In the genomic region with DNA sequence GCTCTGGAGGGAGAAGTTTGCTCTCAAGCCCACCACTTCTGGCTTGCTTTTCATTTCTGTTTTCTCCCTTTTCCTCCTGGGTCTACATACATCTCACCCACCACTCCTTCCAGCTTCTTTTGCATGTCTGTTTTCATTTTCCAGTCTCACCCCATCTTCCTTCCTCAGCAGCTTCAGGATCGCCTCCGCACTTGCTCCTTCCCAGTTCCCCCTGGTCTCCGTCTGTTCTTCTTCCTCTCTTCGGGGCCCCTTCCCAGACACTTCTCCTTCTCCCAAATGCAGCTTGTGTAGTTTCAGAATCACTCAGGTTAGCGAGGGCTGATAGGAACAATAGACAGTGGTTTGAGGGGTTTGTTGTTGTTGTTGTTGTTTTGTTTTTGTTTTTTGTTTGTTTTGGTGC, we compare ENCODE assay signal across 18 mouse cellular contexts.
DNase-seq lines count a peak whose midpoint lies in the region; ATAC-seq and TF ChIP-seq lines count a peak whose summit lies in the region.
"Had no signal": no experiment of that assay in that cellular context is flagged by ENCODE, and none has a peak within 500 bp of the region (broad histone marks: within the 10 kb centered on the region; RNA-seq: fewer than 3 reads in every experiment).

No protein-coding gene starts in this region.

- no peak for ATAC-seq in liver, embryonic 13.5 days (ENCODE audit: low read depth)
- ATAC-seq in erythroid progenitor cell, adult 5-6 weeks (replicated peaks; ENCODE audit: low FRiP score, poor library complexity, severe bottlenecking), result no peak

- peaks cover 0 to 27% of the 10 kb centered on the region in 2 experiments; a peak in 2 of 4 replicates for H3K36me3 ChIP-seq in MEL (ENCODE audit: control insufficient read depth in 1 of 2, insufficient read depth in 2 of 2, low read length in 2 of 2)
- no peaks in the 10 kb centered on the region for H3K36me3 ChIP-seq in liver, embryonic 13.5 days
- H3K36me3 ChIP-seq: heart, embryonic 15.5 days; hindbrain, embryonic 13.5 days; kidney, embryonic 15.5 days had no signal

- no peaks in the 10 kb centered on the region for H3K27me3 ChIP-seq in MEL (ENCODE audit: control insufficient read depth in 1 of 2, insufficient read depth in 2 of 2, low read length in 2 of 2)
- no peaks in the 10 kb centered on the region for H3K27me3 ChIP-seq in liver, embryonic 13.5 days
- H3K27me3 ChIP-seq: heart, embryonic 15.5 days; hindbrain, embryonic 13.5 days; kidney, embryonic 15.5 days had no signal

- H3K9ac ChIP-seq in MEL (ENCODE audit: control insufficient read depth, low read depth, low read length, poor library complexity, severe bottlenecking), result peak overlapping the region; percentile 47
- H3K9ac ChIP-seq in liver, embryonic 13.5 days, result peak overlapping the region; percentile 44
- H3K9ac ChIP-seq: heart, embryonic 15.5 days; hindbrain, embryonic 13.5 days; kidney, embryonic 15.5 days had no signal

- H3K9me3 ChIP-seq in MEL (replicated peaks; ENCODE audit: insufficient read depth, low read length), result no peaks in the 10 kb centered on the region
- H3K9me3 ChIP-seq in liver, embryonic 13.5 days (replicated peaks), result no peaks in the 10 kb centered on the region
- H3K9me3 ChIP-seq: heart, embryonic 15.5 days; hindbrain, embryonic 13.5 days; kidney, embryonic 15.5 days had no signal

- peaks cover 12 to 20% of the 10 kb centered on the region in 2 experiments for H3K4me1 ChIP-seq in MEL (ENCODE audit: control insufficient read depth in 1 of 2, insufficient read depth in 2 of 2, low read length in 2 of 2)
- H3K4me1 ChIP-seq in liver, embryonic 13.5 days (replicated peaks), result peaks cover 45% of the 10 kb centered on the region

- DNase-seq in frontal cortex, adult 2 months (ENCODE audit: extremely low spot score in 1 of 2, low spot score in 1 of 2), result peak; percentile 14 to 34
- DNase-seq in frontal cortex, postnatal 14 days (ENCODE audit: low spot score in 2 of 2), result no peak
- DNase-seq in layer of hippocampus, adult 11-12 months (ENCODE audit: low spot score), result peak; percentile 25
- no peak for DNase-seq in layer of hippocampus, adult 9-10 months (ENCODE audit: low spot score)
- DNase-seq in MEL (ENCODE audit: low read depth, low spot score), result peak; percentile 32
- no peak for DNase-seq in liver, embryonic 13.5 days
- no peak for DNase-seq in cerebellum, postnatal 25 days
- DNase-seq: adrenal gland, adult 2 months; cerebellum, adult 11 months; cerebellum, postnatal 14 days; gastrocnemius, postnatal 25 days; lung, adult 2 months; lung, postnatal 36 days; right cerebral cortex, postnatal 25 days had no signal

- H3K79me2 ChIP-seq in MEL (ENCODE audit: control insufficient read depth, insufficient read depth, low read length, poor library complexity), result no peaks in the 10 kb centered on the region; the same call in 1 of the 2 replicates

- TF ChIP-seq CTCF in MEL (IDR thresholded peaks at IDR 0.05 in 2 of 3, conservative IDR thresholded peaks at IDR 0.05 in 1 of 3; ENCODE audit: control insufficient read depth in 1 of 3, insufficient read depth in 1 of 3, low read depth in 2 of 3, low read length in 3 of 3, poor library complexity in 1 of 3, severe bottlenecking in 1 of 3), result no peak

- H3K4me3 ChIP-seq in MEL (ENCODE audit: control insufficient read depth in 1 of 2, insufficient read depth in 1 of 2, low read depth in 2 of 2, low read length in 2 of 2), result peak overlapping the region; percentile 20 to 34; a peak in 3 of 4 replicates
- no peak overlapping the region for H3K4me3 ChIP-seq in liver, embryonic 13.5 days (replicated peaks)
- H3K4me3 ChIP-seq: heart, embryonic 15.5 days; hindbrain, embryonic 13.5 days; kidney, embryonic 15.5 days had no signal

- TF ChIP-seq RAD21 in MEL (IDR thresholded peaks at IDR 0.05; ENCODE audit: low read depth, low read length), result no peak

- H3K27ac ChIP-seq in MEL (ENCODE audit: control insufficient read depth, low read depth, low read length), result peak overlapping the region; percentile 84
- H3K27ac ChIP-seq in liver, embryonic 13.5 days, result peak overlapping the region; percentile 80
- H3K27ac ChIP-seq: heart, embryonic 15.5 days; hindbrain, embryonic 13.5 days; kidney, embryonic 15.5 days had no signal

- no peak for TF ChIP-seq EP300 in MEL (IDR thresholded peaks at IDR 0.05; ENCODE audit: low read depth in 1 of 2, low read length in 2 of 2)

- WGBS in liver, embryonic 13.5 days (ENCODE audit: insufficient replicate concordance), result 44% methylated on average over 5 of the region's 5 CpGs

- peak overlapping the region; percentile 42 for H3K4me2 ChIP-seq in liver, embryonic 13.5 days
- H3K4me2 ChIP-seq: heart, embryonic 15.5 days; hindbrain, embryonic 13.5 days; kidney, embryonic 15.5 days had no signal

- no peak for TF ChIP-seq POLR2A in MEL (IDR thresholded peaks at IDR 0.05; ENCODE audit: control insufficient read depth in 1 of 2, insufficient read depth in 1 of 2, low read depth in 1 of 2, low read length in 2 of 2, poor library complexity in 1 of 2)

TF ChIP-seq in MEL, 35 proteins besides CTCF, POLR2A, EP300 and RAD21:
- TF ChIP-seq USF1 (IDR thresholded peaks at IDR 0.05; ENCODE audit: low read depth, low read length) (no peak), CHD1 (IDR thresholded peaks at IDR 0.05; ENCODE audit: low read depth, low read length) (no peak), GABPA (IDR thresholded peaks at IDR 0.05; ENCODE audit: low read depth, low read length) (no peak), ELF1 (IDR thresholded peaks at IDR 0.05; ENCODE audit: low read depth, low read length) (no peak), MEF2A (IDR thresholded peaks at IDR 0.05; ENCODE audit: extremely low read depth, insufficient replicate concordance, low read depth, low read length, poor library complexity, severe bottlenecking) (no peak), MXI1 (IDR thresholded peaks at IDR 0.05; ENCODE audit: low read depth, low read length) (no peak), CHD2 (IDR thresholded peaks at IDR 0.05; ENCODE audit: low read length) (no peak), BHLHE40 (IDR thresholded peaks at IDR 0.05; ENCODE audit: borderline replicate concordance, low read depth, low read length) (no peak), POLR2AphosphoS2 (IDR thresholded peaks at IDR 0.05; ENCODE audit: low read length) (no peak), SMC3 (IDR thresholded peaks at IDR 0.05; ENCODE audit: low read depth, low read length) (no peak), MYC (IDR thresholded peaks at IDR 0.05; ENCODE audit: low read depth, low read length) (no peak), TCF12 (IDR thresholded peaks at IDR 0.05; ENCODE audit: low read depth, low read length) (no peak), NELFE (IDR thresholded peaks at IDR 0.05; ENCODE audit: low read depth, low read length) (no peak), POLR2AphosphoS5 (IDR thresholded peaks at IDR 0.05; ENCODE audit: borderline replicate concordance, low read depth, low read length) (no peak), SIN3A (IDR thresholded peaks at IDR 0.05; ENCODE audit: low read length) (no peak), JUND (IDR thresholded peaks at IDR 0.05; ENCODE audit: low read depth, low read length) (no peak)
TF ChIP-seq in MEL: peak in this region for 0.

Comparison
In these comparisons a context has a peak if more than half of its experiments do, and no peak if none do; other contexts are left out.
1. DNase-seq: peak in frontal cortex, adult 2 months (2 of 2), layer of hippocampus, adult 11-12 months (single experiment) and MEL (single experiment); none in frontal cortex, postnatal 14 days (0 of 2), layer of hippocampus, adult 9-10 months (single experiment), liver, embryonic 13.5 days (single experiment) and cerebellum, postnatal 25 days (0 of 2).